Mouse (Mus musculus) liver, embryonic 11.5 days (tissue): ENCODE results near the gene Fam20a. TPM values are rescaled to one million over a fixed set of nuclear protein-coding genes. Genes with fewer than 3 reads are reported as not detected.

Source experiments
- ATAC-seq: fragments of 200-750 bp; cut with Nextera tagmentation; replicated peaks from 2 replicates; pipeline ENCODE4 v1.8.0; 2017; ENCODE audit warnings: moderate number of reproducible peaks, mild to moderate bottlenecking, moderate TSS enrichment, moderate library complexity; ENCODE audit not compliant: low FRiP score
- DNase-seq: peaks from one replicate; pipeline ENCODE4 v3.0.0-alpha.2; 2017; ENCODE audit warnings: low spot score
- H3K27ac ChIP-seq: fragments of 300-500 bp; sonication (generic); 2 replicates; pipeline ENCODE4 v1.5.1; 2014; ENCODE audit warnings: mild to moderate bottlenecking, low read depth, low read length, control low read depth
- H3K27me3 ChIP-seq: fragments of 300-500 bp; sonication (generic); replicated peaks from 2 replicates; pipeline ENCODE4 v1.6.1; 2014; ENCODE audit warnings: low read length, mixed read lengths; ENCODE audit not compliant: control insufficient read depth, insufficient read depth
- H3K36me3 ChIP-seq: fragments of 300-500 bp; sonication (generic); 2 replicates; pipeline ENCODE4 v1.6.1; 2014; ENCODE audit warnings: mild to moderate bottlenecking, low read length, moderate library complexity, mixed read lengths; ENCODE audit not compliant: control insufficient read depth, insufficient read depth
- H3K4me1 ChIP-seq: fragments of 300-500 bp; sonication (generic); replicated peaks from 2 replicates; pipeline ENCODE4 v1.6.1; 2014; ENCODE audit warnings: low read length, mixed read lengths; ENCODE audit not compliant: control insufficient read depth, insufficient read depth
- H3K4me2 ChIP-seq: fragments of 300-500 bp; sonication (generic); 2 replicates; pipeline ENCODE4 v1.6.1; 2014; ENCODE audit warnings: mild to moderate bottlenecking, control low read depth, moderate library complexity
- H3K4me3 ChIP-seq: fragments of 300-500 bp; sonication (generic); 2 replicates; pipeline ENCODE4 v1.5.1; 2014; ENCODE audit warnings: low read depth, low read length, control low read depth
- H3K9ac ChIP-seq: fragments of 300-500 bp; sonication (generic); 2 replicates; pipeline ENCODE4 v1.6.1; 2014; ENCODE audit warnings: low read depth, low read length, control low read depth
- H3K9me3 ChIP-seq: fragments of 300-500 bp; sonication (generic); 2 replicates; pipeline ENCODE4 v1.6.1; 2016; ENCODE audit warnings: low read length, inconsistent platforms, mixed read lengths; ENCODE audit not compliant: control insufficient read depth
- WGBS: fragments of 180-500 bp; shearing (Covaris S2); extraction: QIAGEN DNeasy Blood & Tissue Kit; methylation state at CpG from one replicate; pipeline ENCODE4 v1.1.7; 2014; 5-methylcytosine and 5-hydroxymethylcytosine counted together
- polyA plus RNA-seq: library from polyadenylated mRNA; unstranded; fragments of >200 nt; fragmentation: Nextera tagmentation; extraction: Ambion mirVana; gene quantifications from 2 replicates; pipeline ENCODE4 v1.2.1, GENCODE M21; 2014

Fam20a gene
- polyA plus RNA-seq, 1 experiment from 2014 or later: 8.7 TPM

GRCm38 (mm10) chr11:109745210-109745609, 23.1 kb upstream of the Fam20a start:
- Histone ChIP-seq H3K36me3 (no peaks in the 10 kb centered on the region), H3K27me3 (no peaks in the 10 kb centered on the region), H3K9ac (no peak overlapping the region), H3K9me3 (no peaks in the 10 kb centered on the region), H3K4me2 (no peak overlapping the region), H3K27ac (no peak overlapping the region), H3K4me1 (no peaks in the 10 kb centered on the region), H3K4me3 (no peak overlapping the region)
- ATAC-seq (no peak), DNase-seq (no peak)
- 74% methylated on average over 4 of the region's 4 CpGs for WGBS

- no peak overlapping the region for H3K9ac ChIP-seq
- H3K4me3 ChIP-seq: no peak overlapping the region
- H3K4me1 ChIP-seq: no peaks in the 10 kb centered on the region
- H3K27ac ChIP-seq: no peak overlapping the region
- no peak overlapping the region for H3K4me2 ChIP-seq
- no peak for ATAC-seq
- WGBS: 60% methylated on average over 3 of the region's 3 CpGs
- no peaks in the 10 kb centered on the region for H3K36me3 ChIP-seq
- H3K9me3 ChIP-seq: no peaks in the 10 kb centered on the region
- no peaks in the 10 kb centered on the region for H3K27me3 ChIP-seq
- DNase-seq: no peak
Observed at GRCm38 (mm10) chr11:109737967-109738366, 15.9 kb upstream of the Fam20a start.

- WGBS: 72% methylated on average over 3 of the region's 3 CpGs
- no peaks in the 10 kb centered on the region for H3K27me3 ChIP-seq
- ATAC-seq: no peak
- H3K9me3 ChIP-seq: no peaks in the 10 kb centered on the region
- no peak overlapping the region for H3K4me2 ChIP-seq
- no peaks in the 10 kb centered on the region for H3K4me1 ChIP-seq
- H3K36me3 ChIP-seq: no peaks in the 10 kb centered on the region
- no peak overlapping the region for H3K27ac ChIP-seq
- no peak overlapping the region for H3K4me3 ChIP-seq
- no peak for DNase-seq
- H3K9ac ChIP-seq: no peak overlapping the region
Observed at GRCm38 (mm10) chr11:109736406-109736805, 14.3 kb upstream of the Fam20a start.

- no peak for DNase-seq
- Histone ChIP-seq H3K9me3 (no peaks in the 10 kb centered on the region), H3K9ac (no peak overlapping the region), H3K4me1 (no peaks in the 10 kb centered on the region), H3K27me3 (no peaks in the 10 kb centered on the region), H3K4me3 (no peak overlapping the region), H3K27ac (no peak overlapping the region), H3K36me3 (no peaks in the 10 kb centered on the region), H3K4me2 (no peak overlapping the region)
- ATAC-seq: no peak
- WGBS: 79% methylated on average over 1 of the region's 1 CpGs
Observed at GRCm38 (mm10) chr11:109734341-109734740, 12.3 kb upstream of the Fam20a start.

- Histone ChIP-seq H3K4me2 (no peak overlapping the region), H3K4me1 (no peaks in the 10 kb centered on the region), H3K4me3 (no peak overlapping the region), H3K36me3 (no peaks in the 10 kb centered on the region), H3K27me3 (no peaks in the 10 kb centered on the region), H3K27ac (no peak overlapping the region), H3K9ac (no peak overlapping the region), H3K9me3 (no peaks in the 10 kb centered on the region)
- WGBS: 65% methylated on average over 8 of the region's 8 CpGs
- ATAC-seq (no peak), DNase-seq (no peak)
Observed at GRCm38 (mm10) chr11:109732726-109733438, 10.8 kb upstream of the Fam20a start.

- DNase-seq (no peak), ATAC-seq (no peak)
Observed at GRCm38 (mm10) chr11:109728371-109728770, 6.3 kb upstream of the Fam20a start.

GRCm38 (mm10) chr11:109722711-109723110, 632 bp upstream of the Fam20a start:
- H3K27ac ChIP-seq: 0 out of 2 replicates have a peak overlapping the region, but pooled peaks have one; percentile 49
- DNase-seq: no peak
- H3K27me3 ChIP-seq: peaks cover 18% of the 10 kb centered on the region
- no peaks in the 10 kb centered on the region for H3K9me3 ChIP-seq
- no peaks in the 10 kb centered on the region; the same call in 1 of the 2 replicates for H3K4me1 ChIP-seq
- H3K9ac ChIP-seq: no peak overlapping the region
- no peak overlapping the region for H3K4me3 ChIP-seq
- no peaks in the 10 kb centered on the region for H3K36me3 ChIP-seq
- no peak for ATAC-seq
- peak overlapping the region; percentile 77 for H3K4me2 ChIP-seq
- WGBS: 27% methylated on average over 4 of the region's 4 CpGs

More at GRCm38 (mm10) chr11:109728371-109728770, 6.3 kb upstream of the Fam20a start:
- H3K4me1 ChIP-seq: no peaks in the 10 kb centered on the region
- H3K4me2 ChIP-seq: no peak overlapping the region
- no peaks in the 10 kb centered on the region for H3K9me3 ChIP-seq
- 79% methylated on average over 3 of the region's 3 CpGs for WGBS
- no peaks in the 10 kb centered on the region for H3K36me3 ChIP-seq
- H3K9ac ChIP-seq: no peak overlapping the region
- H3K27ac ChIP-seq: no peak overlapping the region
- H3K4me3 ChIP-seq: no peak overlapping the region
- no peaks in the 10 kb centered on the region for H3K27me3 ChIP-seq

GRCm38 (mm10) chr11:109721320-109721780, 729 bp downstream of the Fam20a start:
- H3K9ac ChIP-seq: peak overlapping the region; percentile 58
- no peaks in the 10 kb centered on the region for H3K36me3 ChIP-seq
- peak overlapping the region; percentile 52 for H3K4me3 ChIP-seq
- 2% methylated on average over 40 of the region's 40 CpGs for WGBS
- peak overlapping the region; percentile 77 for H3K4me2 ChIP-seq
- H3K4me1 ChIP-seq: no peaks in the 10 kb centered on the region; the same call in 1 of the 2 replicates
- H3K27ac ChIP-seq: peak overlapping the region; percentile 49
- H3K9me3 ChIP-seq: no peaks in the 10 kb centered on the region
- ATAC-seq: 0 out of 2 replicates have a peak, but pooled peaks have one; percentile 29
- peak; percentile 51 for DNase-seq
- peaks cover 18% of the 10 kb centered on the region for H3K27me3 ChIP-seq

- peak overlapping the region; percentile 49 for H3K27ac ChIP-seq
- 15% methylated on average over 12 of the region's 12 CpGs for WGBS
- peak overlapping the region; percentile 58 for H3K9ac ChIP-seq
- no peaks in the 10 kb centered on the region for H3K9me3 ChIP-seq
- H3K4me1 ChIP-seq: no peaks in the 10 kb centered on the region; the same call in 1 of the 2 replicates
- peak overlapping the region; percentile 77 for H3K4me2 ChIP-seq
- no peaks in the 10 kb centered on the region for H3K36me3 ChIP-seq
- ATAC-seq (peak; percentile 45), DNase-seq (no peak)
- peaks cover 18% of the 10 kb centered on the region for H3K27me3 ChIP-seq
- H3K4me3 ChIP-seq: peak overlapping the region; percentile 52
Observed at GRCm38 (mm10) chr11:109720809-109721319, 1.2 kb downstream of the Fam20a start.
